Mouse (Mus musculus) fibroblast of lung, adult 2 months (primary cell): ENCODE data around the gene Rbm18.
"Not testable (repeated sequence)": the region's sequence is repeated elsewhere in the genome, so short reads cannot be mapped to it uniquely, and the experiment has no call there.

Source experiments
- DNase-seq: peaks from one replicate; pipeline ENCODE4 v3.0.0-alpha.2; 2011; ENCODE audit warnings: low read depth

Gene Rbm18

DNA sequence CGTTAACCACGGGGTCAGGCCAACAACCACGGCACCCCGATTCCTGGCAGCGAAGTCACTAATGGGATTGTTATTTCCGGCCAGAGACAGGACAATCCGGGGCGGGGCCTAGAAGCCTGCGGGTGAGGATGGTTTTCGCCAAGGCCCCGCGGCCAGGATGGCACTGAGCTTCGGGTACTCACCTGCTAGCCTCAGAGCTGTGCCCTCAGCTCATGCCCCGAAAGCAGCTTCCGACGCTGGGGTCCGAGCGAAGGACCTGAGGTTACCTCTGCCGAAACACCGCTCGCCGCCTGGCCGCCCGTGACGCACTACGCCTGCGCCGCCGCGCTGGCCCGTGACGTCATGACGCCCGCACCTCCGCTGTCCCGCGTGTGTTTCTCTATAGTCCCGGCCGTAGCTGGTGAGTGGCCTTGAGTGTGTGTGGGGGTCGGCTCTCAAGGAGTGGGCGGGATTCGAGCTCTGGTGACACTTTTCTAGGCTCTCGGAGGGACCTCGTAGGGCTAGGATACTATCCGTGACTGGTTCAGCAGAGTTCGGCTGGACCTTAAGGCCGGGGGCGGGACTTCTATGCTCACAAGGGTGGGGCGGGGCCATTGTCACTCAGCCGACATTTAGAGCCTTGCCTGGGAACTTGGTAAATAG is at the start of gene Rbm18, which contains the start of gene Mrrf:
TSS of gene Rbm18 (minus strand) at position 474 of the 642 bp plus-strand sequence.
TSS of gene Mrrf (plus strand) at position 90 of the 642 bp plus-strand sequence.
- peak; percentile 86 for DNase-seq

DNA sequence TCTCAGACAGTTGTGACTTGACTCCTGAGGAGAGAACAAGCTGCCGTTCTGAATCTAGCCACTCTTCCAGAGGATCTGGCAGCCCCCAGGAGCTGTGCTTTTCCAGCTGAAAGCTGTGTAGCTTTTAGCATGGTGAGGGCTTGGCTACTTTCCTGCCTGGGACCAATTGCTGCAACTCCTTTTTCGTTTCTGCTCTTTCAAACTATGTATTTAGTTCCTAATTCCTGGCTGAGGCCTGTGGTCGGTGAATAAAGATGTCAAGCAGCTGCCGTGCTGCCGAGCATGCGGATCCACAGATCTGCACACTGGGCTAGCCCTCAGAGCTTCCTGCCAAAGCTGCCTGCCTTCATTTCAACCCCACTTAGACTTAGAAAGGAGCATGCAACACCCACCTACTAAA is 48.3 kb upstream of the Rbm18 start:
- DNase-seq: no peak

DNA sequence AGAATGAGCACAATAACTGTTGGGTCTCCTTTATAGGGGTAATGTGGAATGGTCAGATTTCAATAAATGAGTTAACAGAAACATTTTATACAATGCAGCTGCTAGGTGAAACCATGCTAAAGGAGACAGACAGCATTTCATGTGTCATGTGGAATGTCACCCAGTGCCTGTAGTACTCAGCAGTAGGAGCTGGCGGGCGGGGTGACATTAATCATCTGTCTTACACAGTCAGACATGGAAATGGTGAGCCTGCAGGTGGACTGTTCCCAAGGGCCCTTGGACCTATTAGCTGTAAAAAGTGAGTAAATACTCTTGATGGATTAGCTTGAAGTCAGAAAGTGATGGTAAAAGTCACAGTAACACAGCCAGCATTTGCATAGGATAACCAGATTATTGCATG is 47.6 kb upstream of the Rbm18 start:
- no peak for DNase-seq

DNA sequence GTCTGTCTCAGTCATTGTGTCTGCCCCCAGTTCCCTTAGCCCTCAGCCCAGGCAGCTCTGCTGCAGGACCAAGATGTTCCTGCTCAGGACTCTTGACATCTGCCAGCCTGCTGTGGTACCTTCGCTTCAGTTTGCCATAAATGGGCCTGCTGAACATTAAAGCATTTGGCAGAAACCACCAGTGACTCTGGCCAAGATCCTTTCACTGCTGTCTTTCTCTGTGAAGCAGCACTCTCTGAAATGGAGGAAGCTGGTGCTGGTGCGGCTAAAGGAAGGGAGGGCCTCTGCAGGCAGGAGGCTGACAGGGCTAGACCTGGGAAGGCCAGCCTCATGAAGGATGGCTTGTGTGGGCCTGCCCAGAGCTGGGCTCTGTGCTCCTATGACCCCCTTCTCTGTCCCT is 46.7 kb upstream of the Rbm18 start:
- no peak for DNase-seq

DNA sequence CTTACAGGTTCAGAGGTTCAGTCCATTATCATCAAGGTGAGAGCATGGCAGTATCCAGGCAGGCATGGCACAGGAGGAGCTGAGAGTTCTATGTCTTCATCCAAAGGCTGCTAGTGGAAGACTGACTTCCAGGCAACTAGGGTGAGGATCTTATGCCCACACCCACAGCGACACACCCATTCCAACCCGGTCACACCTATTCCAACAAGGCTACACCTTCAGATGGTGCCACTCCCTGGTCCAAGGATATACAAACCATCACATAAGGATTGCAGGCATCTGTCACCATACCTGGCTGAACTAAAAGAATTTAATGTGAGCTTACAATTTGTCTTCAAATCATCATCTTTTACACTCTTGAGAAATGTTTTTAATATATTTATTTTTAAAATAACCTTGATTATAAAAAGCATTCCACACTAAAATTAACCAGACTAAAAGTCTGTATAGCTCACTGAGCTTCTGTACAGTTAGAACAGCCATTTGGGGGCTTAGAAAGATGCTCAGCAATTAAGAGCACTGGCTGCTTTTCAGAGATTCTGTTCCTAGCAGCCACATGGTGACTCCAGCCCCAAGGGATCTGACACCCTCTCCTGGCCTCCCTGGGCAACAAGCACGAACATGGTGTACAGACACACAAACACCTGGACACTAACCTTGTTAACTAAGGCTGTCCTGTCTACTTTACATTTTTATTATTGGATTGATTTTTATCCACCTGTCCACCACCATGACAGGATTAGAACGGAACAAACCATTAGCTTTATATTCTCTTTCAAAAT is 45.2 kb upstream of the Rbm18 start:
- not testable (repeated sequence) for DNase-seq

DNA sequence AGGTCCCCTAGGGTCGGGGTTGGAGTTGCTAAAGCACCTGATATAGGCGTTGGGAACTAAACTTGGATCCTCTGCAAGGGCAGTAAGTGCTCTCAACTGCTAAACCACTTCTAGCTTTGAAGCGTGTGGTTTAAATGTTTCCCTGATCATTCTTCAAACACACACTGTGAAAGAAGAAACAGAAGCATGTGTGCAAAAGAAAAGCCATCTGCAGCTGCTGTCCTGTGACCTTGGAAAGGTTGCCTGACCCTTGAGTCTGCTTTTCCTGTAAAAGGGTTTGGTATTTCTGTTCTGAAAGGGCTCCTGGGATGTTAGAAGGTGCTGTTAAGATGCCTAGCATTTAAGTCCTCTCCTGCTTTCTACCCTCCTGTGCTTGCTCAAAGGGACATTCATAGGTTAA is 42.9 kb upstream of the Rbm18 start:
- no peak for DNase-seq

DNA sequence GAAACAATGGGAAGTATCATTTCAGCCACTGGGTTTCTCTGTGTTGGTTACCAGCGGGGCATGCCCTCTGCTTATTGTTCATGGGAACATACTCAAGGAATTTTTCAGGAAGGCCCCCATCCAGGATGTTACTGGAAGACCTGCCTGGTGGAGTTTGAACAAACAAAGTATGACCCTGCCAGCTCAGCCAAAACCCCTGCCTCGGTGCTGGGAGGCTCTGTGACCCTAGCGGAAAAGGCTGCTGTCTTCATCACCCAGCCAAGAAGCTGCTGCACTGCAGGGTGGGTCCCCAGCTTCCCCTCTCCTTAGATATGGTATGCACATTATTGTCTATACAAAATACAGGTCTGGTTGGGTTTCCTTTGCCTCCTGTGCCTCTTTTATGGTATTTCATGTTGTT is 36.0 kb upstream of the Rbm18 start:
- no peak for DNase-seq

DNA sequence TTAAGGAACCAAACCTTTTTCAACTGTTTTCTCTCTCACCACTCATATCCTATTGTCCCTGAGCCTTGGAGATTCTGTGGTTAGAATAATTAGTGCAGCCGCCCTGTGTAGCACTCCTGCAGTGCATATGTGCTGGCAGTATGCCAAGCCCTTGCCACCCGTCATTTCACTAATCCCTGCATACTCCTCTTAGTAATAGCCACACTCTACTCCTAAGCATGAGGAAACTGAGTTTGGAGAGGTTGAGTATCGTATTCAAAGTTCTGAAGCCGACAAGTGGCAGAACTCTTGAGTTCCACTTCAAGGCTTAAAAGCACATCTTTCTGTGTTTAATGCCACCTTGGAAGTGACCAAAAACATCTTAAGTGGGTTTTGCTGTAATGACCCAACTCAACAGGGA is 35.6 kb upstream of the Rbm18 start:
- no peak for DNase-seq

DNA sequence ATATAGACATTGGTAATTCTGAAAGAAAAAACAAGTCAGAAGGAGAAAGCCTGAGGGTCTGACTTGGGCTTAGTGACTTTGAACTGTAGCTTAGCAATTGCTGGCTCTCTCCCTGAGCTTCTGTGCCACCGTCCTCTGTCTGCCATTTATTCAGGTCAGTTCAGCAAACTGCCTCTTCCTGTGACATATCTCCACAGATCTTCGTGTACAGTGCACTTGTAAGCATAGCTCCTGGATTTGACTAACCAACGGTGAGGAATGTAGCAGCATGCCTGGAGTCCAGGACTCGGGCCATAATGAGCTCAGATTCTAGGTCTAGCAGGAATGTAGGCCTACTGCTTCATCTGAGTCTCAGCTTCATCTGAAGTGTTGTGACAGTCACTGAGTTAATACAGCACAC is 32.6 kb upstream of the Rbm18 start:
- no peak for DNase-seq

DNA sequence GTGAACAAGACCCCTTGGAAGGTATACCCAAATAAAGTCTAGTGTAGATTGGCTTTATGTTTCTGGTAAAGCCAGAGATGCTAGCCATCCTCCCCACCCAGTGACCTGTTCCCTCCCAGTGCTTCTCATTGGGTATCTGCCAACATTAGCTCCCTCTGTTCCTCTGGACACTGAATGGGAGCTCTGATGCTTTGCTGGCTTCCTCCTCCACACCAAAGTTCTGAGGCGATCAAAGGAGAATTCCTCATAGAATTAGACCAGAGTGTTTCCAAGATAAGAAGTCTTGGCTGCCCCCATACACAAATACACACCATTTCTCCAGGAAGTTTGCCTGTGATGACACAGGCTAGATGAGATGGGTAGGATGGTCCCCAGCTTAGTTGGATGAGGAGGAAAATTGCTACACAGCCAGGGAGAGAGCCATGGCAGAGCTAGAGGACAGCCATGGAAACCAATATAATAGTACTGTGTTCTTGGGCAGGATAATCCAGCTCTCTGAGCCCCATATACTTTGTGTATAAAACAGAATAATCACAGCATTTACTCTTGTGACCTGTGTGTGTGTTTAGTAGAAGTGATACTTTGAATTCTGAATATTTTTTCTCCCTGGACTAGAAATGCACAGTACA is 31.5 kb upstream of the Rbm18 start:
- DNase-seq: no peak

DNA sequence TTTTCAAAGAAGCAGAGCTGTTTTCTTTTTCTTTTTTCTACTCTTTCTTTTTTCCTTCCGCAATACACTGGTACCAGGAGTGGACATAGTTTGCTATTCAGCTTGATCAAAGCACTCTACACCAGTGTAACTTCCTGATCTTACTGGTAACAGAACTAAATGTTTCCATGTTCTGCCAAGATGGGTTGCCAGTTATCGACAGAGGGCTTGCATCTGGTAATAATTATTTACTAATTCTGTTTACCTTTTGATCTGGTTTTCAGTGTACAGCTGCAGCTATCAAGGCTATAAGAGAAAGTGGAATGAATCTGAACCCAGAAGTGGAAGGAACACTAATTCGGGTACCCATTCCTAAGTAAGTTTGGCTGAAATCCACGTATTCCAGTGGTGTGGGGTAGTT is 22.8 kb upstream of the Rbm18 start:
- no peak for DNase-seq

DNA sequence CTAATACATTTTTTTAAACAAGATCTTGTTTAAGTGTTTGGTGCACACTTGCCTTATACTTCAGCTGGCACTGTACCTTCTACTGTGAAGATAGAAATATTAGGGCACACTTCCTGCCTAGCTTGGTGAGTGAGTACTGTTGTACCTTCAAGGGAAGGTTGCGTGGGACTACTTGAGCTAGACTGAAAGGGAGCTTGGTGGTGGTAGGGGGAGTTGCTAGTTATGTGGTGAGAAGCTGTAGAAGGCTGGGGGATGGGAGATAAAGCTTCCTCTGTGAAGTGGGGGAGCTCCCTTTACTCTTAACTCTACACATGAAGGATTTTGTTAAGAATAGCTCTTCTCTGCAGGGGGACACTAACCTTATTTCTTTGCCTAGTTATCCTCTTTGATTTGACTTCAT is 20.9 kb upstream of the Rbm18 start:
- no peak for DNase-seq

DNA sequence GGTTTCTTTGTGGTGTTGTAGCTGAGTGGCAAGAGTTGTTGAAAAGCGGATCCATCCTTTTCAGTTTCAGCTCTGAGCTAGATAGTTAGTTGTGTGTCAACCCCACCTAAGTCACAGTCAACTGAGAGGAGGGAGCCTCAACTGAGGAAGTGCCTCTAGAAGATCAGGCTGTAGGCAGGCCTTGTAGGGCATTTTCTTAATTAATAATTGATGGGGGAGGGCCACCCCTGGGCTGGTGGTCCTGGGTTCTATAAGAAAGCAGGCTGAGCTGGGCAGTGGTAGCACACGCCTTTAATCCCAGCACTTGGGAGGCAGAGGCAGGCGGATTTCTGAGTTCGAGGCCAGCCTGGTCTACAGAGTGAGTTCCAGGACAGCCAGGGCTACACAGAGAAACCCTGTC is 15.8 kb upstream of the Rbm18 start:
- DNase-seq: not testable (repeated sequence)

DNA sequence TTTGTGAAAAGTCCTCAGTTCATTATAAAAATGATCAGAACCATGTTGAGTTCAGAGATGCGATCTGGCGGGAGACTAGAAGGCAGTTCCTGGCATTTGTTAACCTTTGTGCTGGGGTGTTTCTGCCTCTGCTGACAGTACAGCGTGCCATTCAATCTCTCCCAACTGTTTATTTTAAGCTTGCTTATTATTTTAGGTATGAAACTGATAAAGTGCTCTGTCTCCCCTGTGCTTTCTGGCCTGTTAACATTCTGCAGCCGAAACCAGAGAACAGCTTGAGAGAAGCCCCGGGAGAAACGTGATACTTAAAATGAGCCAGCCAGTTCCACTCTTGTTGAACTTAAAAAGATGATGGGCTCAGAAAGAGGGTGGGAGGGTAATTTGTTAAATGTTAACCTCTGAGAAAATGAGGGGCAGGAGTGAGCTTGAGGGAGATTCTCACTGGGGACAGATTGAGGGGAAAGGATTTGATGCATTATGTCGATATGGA is 12.3 kb upstream of the Rbm18 start:
- DNase-seq: no peak

DNA sequence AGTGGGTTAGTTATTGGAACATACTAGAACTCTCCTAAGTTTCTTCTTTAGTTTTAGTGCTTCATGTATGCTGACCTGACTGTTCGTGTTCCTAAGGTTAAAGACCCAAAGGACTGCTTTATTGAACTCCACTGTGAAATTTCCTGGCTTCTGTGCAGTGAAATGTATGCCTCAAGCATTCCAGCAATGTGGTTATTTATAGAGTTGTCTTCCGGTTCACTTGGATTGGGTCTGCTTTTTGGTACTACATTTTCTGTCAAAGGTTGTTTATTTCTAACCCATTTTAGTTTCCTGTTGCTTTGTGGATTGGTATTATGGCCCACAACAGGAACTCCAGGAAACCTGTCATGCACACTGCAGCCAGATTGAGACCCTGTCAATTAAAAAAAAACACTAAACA is 2.5 kb upstream of the Rbm18 start:
- no peak for DNase-seq

DNA sequence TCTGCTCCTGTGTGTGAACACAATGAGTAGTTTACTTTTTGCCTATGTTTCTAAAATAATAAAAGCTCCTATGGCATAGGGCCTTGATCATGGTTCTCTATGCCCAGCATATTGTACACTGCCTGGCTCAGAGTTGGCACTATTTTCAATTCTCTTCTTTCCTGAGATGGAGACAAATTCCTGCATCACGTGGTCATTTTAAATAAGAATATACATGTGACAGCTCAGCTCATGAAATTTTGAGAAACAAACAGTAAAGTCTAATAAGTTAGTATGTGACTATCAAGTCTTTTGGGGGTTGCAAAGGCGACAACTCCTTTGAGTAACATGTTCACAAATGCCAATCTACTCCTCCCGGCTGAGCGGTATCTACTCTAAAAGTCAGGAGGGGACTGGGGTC is 686 bp downstream of the Rbm18 start:
- no peak for DNase-seq

DNA sequence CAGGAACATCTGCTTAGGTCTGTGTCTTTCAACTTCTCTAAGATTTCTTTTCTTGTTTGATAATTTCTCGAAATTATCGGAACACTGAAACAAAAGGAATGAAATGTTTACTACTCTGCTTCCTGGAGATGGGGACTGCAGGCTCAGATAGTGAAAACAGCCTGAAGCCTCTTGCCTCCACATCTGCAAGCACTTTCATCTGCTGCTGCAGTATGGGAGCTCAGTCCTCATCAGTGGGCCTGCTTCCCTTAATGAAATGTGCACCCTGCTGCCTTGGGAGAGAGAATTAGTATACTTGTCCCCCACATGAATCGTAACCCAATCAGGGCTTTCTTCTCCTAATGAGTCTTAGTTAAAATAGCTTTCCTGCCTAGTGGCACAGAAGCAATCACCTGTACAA is 7.5 kb downstream of the Rbm18 start:
- no peak for DNase-seq

DNA sequence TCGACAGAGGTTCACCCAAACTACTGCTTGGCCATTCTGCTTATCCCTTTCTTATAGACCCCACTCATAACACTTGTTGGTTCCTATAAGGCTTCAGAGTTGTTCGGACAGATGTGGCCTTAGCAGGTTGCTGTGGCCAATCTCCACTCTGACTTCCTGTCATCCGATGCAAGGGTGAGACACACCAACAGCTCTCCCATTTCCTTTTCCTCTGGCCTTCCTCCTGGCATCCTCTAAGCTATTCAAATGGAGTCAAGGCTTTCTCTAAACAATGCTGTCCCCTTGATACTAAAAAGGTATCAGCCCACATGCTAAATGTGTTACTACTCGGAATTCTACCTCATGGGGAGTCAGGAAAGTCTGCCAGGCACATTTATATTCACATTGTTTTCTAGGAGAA is 8.6 kb downstream of the Rbm18 start:
- DNase-seq: no peak

DNA sequence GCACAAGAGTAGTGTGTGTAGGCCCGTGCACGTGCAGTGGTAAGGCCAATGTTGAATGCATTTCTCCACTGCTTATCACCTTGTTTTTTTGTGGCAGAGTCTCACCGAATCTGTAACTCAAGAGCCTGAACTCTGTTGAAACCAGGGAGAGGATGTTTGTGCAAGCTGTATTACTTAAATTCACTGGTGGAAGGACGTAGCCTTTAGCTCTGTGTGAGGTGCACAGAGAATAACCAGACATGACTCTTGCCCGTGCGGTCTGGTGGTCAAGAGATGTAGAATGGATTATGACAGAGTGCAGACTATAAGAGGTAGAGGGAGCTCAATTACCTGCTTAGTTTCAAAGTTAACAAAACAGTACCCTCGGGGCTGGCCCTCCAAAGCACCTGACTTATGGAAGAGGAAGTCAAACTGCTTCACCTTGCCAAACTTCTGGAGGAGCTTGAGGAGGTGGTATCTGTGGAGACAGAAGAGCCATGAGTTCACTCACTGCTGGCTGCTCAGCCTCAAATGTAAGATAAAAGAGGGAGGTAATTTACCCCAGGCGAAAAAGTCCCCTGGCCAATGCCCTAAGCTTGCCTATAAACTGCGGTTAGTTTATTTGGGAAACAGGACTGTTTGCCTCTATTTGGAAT is 9.7 kb downstream of the Rbm18 start:
- no peak for DNase-seq

DNA sequence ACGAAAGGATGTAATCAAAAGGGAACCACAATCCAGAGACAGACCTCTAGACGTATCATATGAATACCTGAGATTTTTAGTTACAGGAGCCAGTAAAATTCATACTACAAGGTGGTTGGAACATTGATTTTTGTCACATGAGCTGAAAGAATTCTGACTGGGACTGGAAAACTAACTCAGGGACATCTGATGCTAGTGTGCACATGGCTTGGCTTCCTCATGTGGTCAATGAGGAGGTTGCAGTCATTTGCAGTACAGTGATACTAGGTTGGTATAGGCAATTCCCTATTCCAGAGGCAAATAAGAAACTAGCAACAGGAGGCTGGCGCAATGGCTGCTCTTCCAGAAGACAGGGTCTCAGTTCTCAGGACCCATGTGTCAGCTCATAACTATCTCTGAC is 23.9 kb downstream of the Rbm18 start:
- no peak for DNase-seq

DNA sequence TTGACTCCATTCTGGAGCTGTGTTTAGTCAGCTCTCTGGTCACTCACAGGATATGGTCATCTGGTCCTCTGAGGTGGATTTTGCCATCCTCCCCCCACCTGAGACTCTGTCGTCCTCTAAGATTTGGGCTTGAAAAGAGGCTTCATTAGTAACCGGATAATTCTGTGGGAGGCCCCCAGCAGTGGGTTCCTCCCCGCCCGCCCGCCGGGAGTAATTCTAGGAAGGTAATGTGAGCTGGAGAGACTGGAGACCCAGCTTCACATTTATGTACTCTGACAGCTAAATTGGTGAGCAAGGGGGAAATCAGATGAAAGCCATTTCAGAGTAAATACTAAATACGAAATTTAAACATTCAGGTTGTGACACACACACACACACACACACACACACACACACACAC is 28.0 kb downstream of the Rbm18 start:
- DNase-seq: no peak

DNA sequence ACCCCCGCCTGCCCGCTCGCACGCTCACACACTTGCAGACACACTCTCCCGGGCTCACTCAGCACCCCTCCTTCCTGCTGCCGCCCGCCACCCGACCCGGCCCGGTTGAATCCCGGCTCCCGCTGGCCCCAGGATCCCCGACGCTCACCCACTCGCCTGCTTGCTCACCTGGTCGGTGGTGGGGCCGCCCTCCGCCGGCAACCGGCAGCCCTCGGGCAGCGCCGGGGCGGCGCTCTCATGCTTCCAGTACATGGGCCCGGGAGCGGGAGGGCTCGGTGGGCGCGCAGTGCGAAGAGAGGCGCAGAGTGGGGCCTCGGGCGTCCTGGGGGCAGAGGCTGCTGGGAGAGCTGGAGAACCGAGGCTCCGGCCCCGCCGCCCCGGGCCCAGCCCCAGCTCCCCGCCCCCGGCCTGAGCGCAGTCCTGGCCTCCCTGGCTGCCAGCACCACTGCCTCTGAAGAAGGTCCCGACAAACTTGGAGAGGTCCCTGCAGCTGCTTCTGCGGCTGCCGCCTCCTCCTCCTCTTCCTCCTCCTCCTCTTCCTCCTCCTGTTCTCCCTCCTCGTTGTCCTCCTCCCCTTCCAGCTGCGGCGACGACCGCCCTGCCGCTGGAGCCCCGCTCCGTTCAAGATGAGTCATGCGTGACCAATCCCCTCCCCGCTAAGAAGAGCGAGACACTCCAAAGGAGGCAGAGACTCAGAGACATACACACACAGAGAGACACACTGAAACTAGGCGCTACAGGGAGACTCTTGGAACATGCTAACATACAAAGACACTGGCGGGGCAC is 31.4 kb downstream of the Rbm18 start, which contains the start of gene Lhx6:
TSS of gene Lhx6 (minus strand) at position 453 of the 786 bp plus-strand sequence.
- DNase-seq: no peak
